ENCODE assay signal across 8 mouse cellular contexts in the genomic region with DNA sequence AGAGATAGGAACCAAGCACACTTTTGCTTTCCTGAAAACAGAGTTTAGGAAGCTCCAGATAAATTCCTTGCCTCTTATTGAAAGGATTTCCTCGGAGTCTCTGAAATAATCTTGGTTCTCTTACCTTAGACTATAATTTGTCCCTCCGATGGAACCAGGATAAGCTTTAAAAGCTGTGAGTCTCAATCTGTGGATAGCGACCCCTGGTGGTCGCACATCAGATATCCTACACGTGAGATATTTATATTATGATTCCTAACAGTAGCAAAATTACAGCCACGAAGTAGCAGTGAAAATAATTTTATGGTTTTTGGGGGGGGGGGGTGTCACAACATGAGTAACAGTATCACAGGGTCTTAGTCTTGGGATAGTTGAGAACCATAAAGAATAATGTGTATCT.
DNase-seq lines count a peak whose midpoint lies in the region; ATAC-seq lines count a peak whose summit lies in the region.

No protein-coding gene starts in this region.

- H3K36me3 ChIP-seq in forebrain, embryonic 14.5 days (ENCODE audit: control insufficient read depth, insufficient read depth, low read length), result peaks cover 24% of the 10 kb centered on the region
- H3K36me3 ChIP-seq in forebrain, embryonic 13.5 days (ENCODE audit: poor library complexity, severe bottlenecking), result peaks cover 32% of the 10 kb centered on the region
- H3K36me3 ChIP-seq in liver, embryonic 12.5 days, result no peaks in the 10 kb centered on the region

- no peaks in the 10 kb centered on the region for H3K9me3 ChIP-seq in forebrain, embryonic 14.5 days (replicated peaks; ENCODE audit: control insufficient read depth, low read length)
- H3K9me3 ChIP-seq in forebrain, embryonic 13.5 days (replicated peaks), result no peaks in the 10 kb centered on the region
- no peaks in the 10 kb centered on the region for H3K9me3 ChIP-seq in liver, embryonic 12.5 days (replicated peaks)

- H3K4me3 ChIP-seq in forebrain, embryonic 14.5 days (ENCODE audit: low read depth, low read length), result no peak overlapping the region
- H3K4me3 ChIP-seq in forebrain, embryonic 13.5 days, result no peak overlapping the region
- no peak overlapping the region for H3K4me3 ChIP-seq in liver, embryonic 12.5 days

- no peak overlapping the region for H3K9ac ChIP-seq in forebrain, embryonic 14.5 days (ENCODE audit: low read length)
- H3K9ac ChIP-seq in forebrain, embryonic 13.5 days, result no peak overlapping the region
- no peak overlapping the region for H3K9ac ChIP-seq in liver, embryonic 12.5 days

- H3K4me1 ChIP-seq in forebrain, embryonic 14.5 days (ENCODE audit: control insufficient read depth, insufficient read depth, low read length), result no peaks in the 10 kb centered on the region
- no peaks in the 10 kb centered on the region for H3K4me1 ChIP-seq in forebrain, embryonic 13.5 days
- peaks cover 18% of the 10 kb centered on the region for H3K4me1 ChIP-seq in liver, embryonic 12.5 days

- 22% methylated on average over 6 of the region's 6 CpGs for WGBS in forebrain, embryonic 14.5 days
- WGBS in forebrain, embryonic 13.5 days, result 21% methylated on average over 6 of the region's 6 CpGs
- WGBS in liver, embryonic 12.5 days (ENCODE audit: insufficient replicate concordance), result 18% methylated on average over 6 of the region's 6 CpGs

- ATAC-seq in forebrain, embryonic 14.5 days, result no peak
- no peak for ATAC-seq in forebrain, embryonic 13.5 days
- ATAC-seq in liver, embryonic 12.5 days, result no peak

- no peak overlapping the region for H3K4me2 ChIP-seq in forebrain, embryonic 14.5 days (ENCODE audit: low read length)
- H3K4me2 ChIP-seq in forebrain, embryonic 13.5 days, result no peak overlapping the region
- H3K4me2 ChIP-seq in liver, embryonic 12.5 days, result no peak overlapping the region

- no peak overlapping the region for H3K27ac ChIP-seq in forebrain, embryonic 14.5 days (ENCODE audit: low read depth, low read length)
- H3K27ac ChIP-seq in forebrain, embryonic 13.5 days, result no peak overlapping the region
- no peak overlapping the region for H3K27ac ChIP-seq in liver, embryonic 12.5 days

- H3K27me3 ChIP-seq in forebrain, embryonic 14.5 days (replicated peaks; ENCODE audit: control insufficient read depth, insufficient read depth, low read length), result no peaks in the 10 kb centered on the region
- H3K27me3 ChIP-seq in forebrain, embryonic 13.5 days, result no peaks in the 10 kb centered on the region
- no peaks in the 10 kb centered on the region for H3K27me3 ChIP-seq in liver, embryonic 12.5 days (replicated peaks)

- DNase-seq in forebrain, embryonic 14.5 days (ENCODE audit: low spot score), result peak; percentile 80
- DNase-seq in liver (peak; percentile 50), R1 (ENCODE audit: low read depth, low spot score) (peak; percentile 57)
- DNase-seq in kidney, postnatal 36 days, result peak; percentile 23 to 75
- no peak for DNase-seq in frontal cortex, postnatal 10 days (ENCODE audit: low spot score in 2 of 2)
- no peak for DNase-seq in frontal cortex, postnatal 14 days (ENCODE audit: low spot score in 2 of 2)

Comparison
In these comparisons a context has a peak if more than half of its experiments do, and no peak if none do; other contexts are left out.
1. DNase-seq: peak in forebrain, embryonic 14.5 days (single experiment), liver (single experiment), R1 (single experiment) and kidney, postnatal 36 days (2 of 2); none in frontal cortex, postnatal 10 days (0 of 2) and frontal cortex, postnatal 14 days (0 of 2).